Mouse (Mus musculus) neural tube, embryonic 13.5 days (tissue): ENCODE measurements around the gene Gdap2. TPM values are rescaled to one million over a fixed set of nuclear protein-coding genes. Genes with fewer than 3 reads are reported as not detected.
A peak's percentile ranks its signal among the peaks of the same experiment; 100 is the strongest.

Experiments used
- ATAC-seq: fragments of 200-750 bp; cut with Nextera tagmentation; 2 replicates; pipeline ENCODE4 v1.8.0; 2017; ENCODE audit warnings: low read depth, mild to moderate bottlenecking, moderate TSS enrichment, moderate library complexity
- H3K27ac ChIP-seq: fragments of 300-500 bp; sonication (generic); replicated peaks from 2 replicates; pipeline ENCODE4 v1.5.1; 2015; ENCODE audit warnings: moderate library complexity, mild to moderate bottlenecking, inconsistent platforms
- H3K27me3 ChIP-seq: fragments of 300-500 bp; sonication (generic); 2 replicates; pipeline ENCODE4 v1.6.1; 2015; ENCODE audit warnings: mild to moderate bottlenecking, inconsistent platforms
- H3K36me3 ChIP-seq: fragments of 300-500 bp; sonication (generic); 2 replicates; pipeline ENCODE4 v1.6.1; 2015; ENCODE audit warnings: mild to moderate bottlenecking, inconsistent platforms
- H3K4me1 ChIP-seq: fragments of 300-500 bp; sonication (generic); replicated peaks from 2 replicates; pipeline ENCODE4 v1.6.1; 2015; ENCODE audit warnings: inconsistent platforms
- H3K4me2 ChIP-seq: fragments of 300-500 bp; sonication (generic); 2 replicates; pipeline ENCODE4 v1.6.1; 2015; ENCODE audit warnings: inconsistent platforms, mild to moderate bottlenecking, moderate library complexity
- H3K4me3 ChIP-seq: fragments of 300-500 bp; sonication (generic); 2 replicates; pipeline ENCODE4 v1.5.1; 2015; ENCODE audit warnings: mild to moderate bottlenecking, inconsistent platforms
- H3K9ac ChIP-seq: fragments of 300-500 bp; sonication (generic); 2 replicates; pipeline ENCODE4 v1.6.1; 2015; ENCODE audit warnings: moderate library complexity, mild to moderate bottlenecking, inconsistent platforms
- H3K9me3 ChIP-seq: fragments of 300-500 bp; sonication (generic); 2 replicates; pipeline ENCODE4 v1.6.1; 2016; ENCODE audit warnings: inconsistent platforms
- WGBS: fragments of 180-500 bp; shearing (Covaris S2); methylation state at CpG from one replicate; pipeline ENCODE4 v1.1.7; 2015; 5-methylcytosine and 5-hydroxymethylcytosine counted together
- polyA plus RNA-seq: library from polyadenylated mRNA; unstranded; fragments of >200 nt; fragmentation: Nextera tagmentation; extraction: Ambion mirVana; gene quantifications from 2 replicates; pipeline ENCODE4 v1.2.1, GENCODE M21; 2015

The Gdap2 gene
- polyA plus RNA-seq, 1 experiment from 2014 or later: 39.8 TPM

DNA sequence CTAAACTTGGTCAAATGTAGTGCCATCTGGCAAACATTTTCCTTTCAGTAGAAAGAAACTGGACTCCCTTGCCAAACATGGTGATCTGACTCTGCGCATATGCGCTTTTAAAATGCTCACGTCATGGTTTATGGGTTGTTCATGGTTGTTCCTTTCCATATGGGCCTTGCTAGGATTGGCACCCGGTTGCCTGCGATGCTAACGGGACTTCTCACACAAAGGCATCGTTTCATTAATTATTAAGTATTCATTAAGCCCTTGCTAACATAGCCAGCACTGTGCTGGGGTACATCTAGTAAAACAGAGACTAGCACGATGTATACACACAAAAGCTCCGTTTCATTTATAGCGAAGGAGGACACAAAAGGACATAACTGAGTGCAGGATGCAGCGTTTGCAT is 27.7 kb downstream of the Gdap2 start:
- Histone ChIP-seq H3K27ac (peak overlapping the region; percentile 61), H3K4me1 (peaks cover 3% of the 10 kb centered on the region; the same call in 1 of the 2 replicates), H3K27me3 (no peaks in the 10 kb centered on the region), H3K36me3 (peaks cover 61% of the 10 kb centered on the region), H3K9ac (no peak overlapping the region), H3K4me2 (no peak overlapping the region), H3K9me3 (no peaks in the 10 kb centered on the region), H3K4me3 (no peak overlapping the region)
- ATAC-seq: peak; percentile 88
- WGBS: 62% methylated on average over 11 of the region's 11 CpGs

- H3K9ac ChIP-seq: no peak overlapping the region
- 40% methylated on average over 5 of the region's 5 CpGs for WGBS
- peaks cover 56% of the 10 kb centered on the region for H3K36me3 ChIP-seq
- no peak overlapping the region for H3K4me3 ChIP-seq
- ATAC-seq: no peak
- H3K4me2 ChIP-seq: no peak overlapping the region
- H3K27me3 ChIP-seq: no peaks in the 10 kb centered on the region
- H3K9me3 ChIP-seq: no peaks in the 10 kb centered on the region
- H3K4me1 ChIP-seq: peaks cover 3% of the 10 kb centered on the region; the same call in 1 of the 2 replicates
- H3K27ac ChIP-seq: no peak overlapping the region
Measured at GRCm38 (mm10) chr3:100194210-100194609, 32.0 kb downstream of the Gdap2 start.

DNA sequence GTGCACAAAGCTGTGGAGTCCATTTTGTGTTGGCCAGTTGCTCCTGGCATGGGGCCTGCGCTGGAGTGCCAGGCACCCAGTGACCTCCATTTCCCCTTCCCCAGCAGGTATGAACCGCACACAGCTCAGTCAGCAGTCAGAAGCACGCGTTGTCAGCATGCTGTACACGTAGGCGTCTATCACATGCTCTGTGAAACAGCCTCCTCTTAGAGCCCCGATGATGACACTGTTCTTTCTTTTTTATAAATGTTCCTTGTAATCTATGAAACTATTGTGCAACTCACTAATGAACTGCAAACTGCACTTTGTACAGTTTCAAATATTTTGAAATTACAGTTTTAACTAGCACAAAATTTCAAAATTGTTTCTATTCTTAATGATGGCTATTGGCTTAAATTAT is 39.4 kb downstream of the Gdap2 start:
- Histone ChIP-seq H3K27ac (no peak overlapping the region), H3K9me3 (no peaks in the 10 kb centered on the region), H3K4me3 (no peak overlapping the region), H3K4me2 (no peak overlapping the region), H3K36me3 (peaks cover 80% of the 10 kb centered on the region), H3K4me1 (no peaks in the 10 kb centered on the region), H3K9ac (no peak overlapping the region), H3K27me3 (no peaks in the 10 kb centered on the region)
- 96% methylated on average over 7 of the region's 7 CpGs for WGBS
- no peak for ATAC-seq

DNA sequence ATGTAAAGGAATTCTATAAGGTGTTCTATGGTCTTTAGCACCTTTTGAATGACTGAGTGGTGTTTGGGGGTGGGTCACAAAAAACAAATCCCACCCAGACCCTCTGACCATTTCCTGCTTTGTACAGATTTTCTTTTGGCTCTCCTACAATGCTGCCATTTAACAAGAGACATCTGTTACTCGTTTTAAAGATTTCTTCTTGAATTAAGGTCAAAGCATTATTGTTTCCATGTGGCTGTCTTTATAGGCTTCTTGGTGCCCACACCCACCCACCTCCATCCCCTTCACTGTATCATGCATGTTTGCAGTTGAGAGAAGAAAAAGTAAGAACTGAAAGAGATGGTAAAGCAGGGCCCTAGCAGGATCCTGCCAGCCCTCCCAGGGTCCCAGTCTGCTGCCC is 44.8 kb downstream of the Gdap2 start:
- no peaks in the 10 kb centered on the region for H3K4me1 ChIP-seq
- no peak overlapping the region for H3K4me2 ChIP-seq
- ATAC-seq: no peak

DNA sequence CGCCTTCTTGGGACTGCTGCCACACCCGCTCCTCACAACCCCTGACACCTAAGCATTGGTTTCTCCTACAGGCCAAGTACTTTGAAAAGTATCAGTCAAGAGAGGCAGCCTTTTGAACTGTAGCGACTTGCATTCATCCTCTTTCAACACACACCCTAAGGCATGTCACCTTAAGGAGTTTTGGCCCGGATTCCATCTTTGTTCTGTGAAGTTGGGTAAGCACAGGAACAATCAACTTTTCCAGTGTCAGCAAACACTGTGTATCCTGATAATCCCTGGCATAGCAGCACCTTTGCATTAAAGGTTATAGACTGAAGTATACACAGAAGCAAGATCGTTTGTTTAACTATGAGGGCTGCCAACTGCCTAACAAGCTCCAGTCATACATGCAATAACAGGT is 53.3 kb downstream of the Gdap2 start:
- no peaks in the 10 kb centered on the region for H3K36me3 ChIP-seq
- H3K4me3 ChIP-seq: no peak overlapping the region
- H3K4me1 ChIP-seq: no peaks in the 10 kb centered on the region
- no peak overlapping the region for H3K9ac ChIP-seq
- no peak for ATAC-seq
- WGBS: 90% methylated on average over 5 of the region's 5 CpGs
- H3K27me3 ChIP-seq: no peaks in the 10 kb centered on the region
- H3K27ac ChIP-seq: no peak overlapping the region
- H3K4me2 ChIP-seq: no peak overlapping the region
- H3K9me3 ChIP-seq: no peaks in the 10 kb centered on the region

More for the DNA sequence above, 44.8 kb downstream of the Gdap2 start:
- Histone ChIP-seq H3K36me3 (peaks cover 58% of the 10 kb centered on the region), H3K9ac (no peak overlapping the region), H3K27me3 (no peaks in the 10 kb centered on the region), H3K4me3 (no peak overlapping the region), H3K9me3 (no peaks in the 10 kb centered on the region), H3K27ac (no peak overlapping the region)
- WGBS: 63% methylated on average over 1 of the region's 1 CpGs

DNA sequence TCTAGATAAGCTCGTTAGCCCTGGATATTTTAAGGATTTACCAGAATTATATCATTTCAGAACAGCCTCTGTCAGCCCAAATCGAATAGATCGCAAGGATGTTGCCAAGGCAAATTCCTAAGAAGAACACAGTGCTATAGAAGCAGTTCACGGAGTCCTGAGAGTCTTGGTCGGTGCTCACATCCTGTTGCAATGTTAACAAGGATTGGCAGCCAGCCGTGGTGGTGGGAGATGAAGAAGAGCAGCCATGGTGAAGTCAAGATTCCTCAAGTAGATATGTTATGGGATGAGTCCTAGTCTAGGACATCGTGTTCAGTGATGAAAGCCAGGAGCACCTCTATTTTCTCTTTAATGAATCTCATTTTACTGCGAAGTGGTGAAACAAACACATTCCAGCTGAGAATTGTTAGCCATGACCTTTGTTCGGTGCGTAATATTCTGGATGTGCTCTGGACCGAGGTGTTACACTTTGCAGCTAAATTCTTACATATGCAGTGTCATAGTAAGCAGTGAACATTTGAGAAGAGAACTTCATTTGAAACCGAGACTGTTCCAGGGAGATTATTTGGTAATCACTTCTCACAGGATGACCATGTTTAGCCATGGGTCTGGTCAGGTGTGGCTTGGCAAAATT is 63.3 kb downstream of the Gdap2 start:
- Histone ChIP-seq H3K4me2 (no peak overlapping the region), H3K27ac (no peak overlapping the region), H3K9ac (no peak overlapping the region), H3K9me3 (no peaks in the 10 kb centered on the region), H3K4me3 (no peak overlapping the region), H3K27me3 (no peaks in the 10 kb centered on the region), H3K36me3 (no peaks in the 10 kb centered on the region), H3K4me1 (no peaks in the 10 kb centered on the region)
- 88% methylated on average over 12 of the region's 12 CpGs for WGBS
- ATAC-seq: no peak

DNA sequence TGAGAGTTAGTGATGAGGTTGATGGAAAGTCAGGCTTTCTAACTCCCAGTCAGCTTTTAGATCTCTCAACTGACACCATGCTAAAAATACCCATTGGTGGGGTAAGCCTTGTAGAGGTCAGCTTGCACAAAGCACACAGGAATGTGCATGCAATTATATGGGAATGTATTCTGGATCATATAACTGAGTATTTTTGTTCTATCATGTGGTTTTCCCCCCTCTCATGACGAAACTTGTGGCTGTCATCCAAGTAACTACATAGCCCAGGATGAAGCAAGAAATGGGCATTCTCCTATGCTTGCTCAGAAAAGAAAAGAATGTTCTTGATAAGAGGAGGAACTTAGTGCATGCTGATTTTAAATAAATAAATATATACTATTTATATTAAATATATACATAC is 65.3 kb downstream of the Gdap2 start:
- H3K9me3 ChIP-seq: no peaks in the 10 kb centered on the region
- H3K4me3 ChIP-seq: no peak overlapping the region
- H3K9ac ChIP-seq: no peak overlapping the region
- no peaks in the 10 kb centered on the region for H3K27me3 ChIP-seq
- no peak overlapping the region for H3K4me2 ChIP-seq
- no peaks in the 10 kb centered on the region for H3K4me1 ChIP-seq
- WGBS: 70% methylated on average over 1 of the region's 1 CpGs
- ATAC-seq: no peak
- no peaks in the 10 kb centered on the region for H3K36me3 ChIP-seq
- no peak overlapping the region for H3K27ac ChIP-seq

DNA sequence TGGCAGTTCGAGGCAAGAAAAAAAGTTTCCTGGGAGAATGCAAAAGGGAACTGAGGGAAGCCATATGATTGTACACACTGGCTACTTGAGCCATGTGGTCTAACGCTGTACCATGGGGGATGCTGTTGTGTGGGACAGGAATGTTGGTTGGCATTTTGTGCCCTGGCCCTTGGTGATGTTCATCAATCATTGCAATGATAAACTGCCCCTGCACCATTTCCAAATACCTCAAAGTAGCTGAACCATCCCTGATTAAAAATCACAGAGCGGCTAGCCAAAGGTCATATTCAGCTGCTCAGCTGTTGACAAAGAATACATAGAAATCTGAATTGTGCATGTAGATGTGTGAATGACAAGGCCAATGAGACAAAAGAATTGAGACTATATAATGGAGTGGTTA is 66.8 kb downstream of the Gdap2 start:
- Histone ChIP-seq H3K9ac (no peak overlapping the region), H3K4me2 (no peak overlapping the region), H3K27me3 (no peaks in the 10 kb centered on the region), H3K4me1 (no peaks in the 10 kb centered on the region), H3K9me3 (no peaks in the 10 kb centered on the region), H3K27ac (no peak overlapping the region), H3K4me3 (no peak overlapping the region), H3K36me3 (no peaks in the 10 kb centered on the region)
- no peak for ATAC-seq
- WGBS: 81% methylated on average over 3 of the region's 3 CpGs

DNA sequence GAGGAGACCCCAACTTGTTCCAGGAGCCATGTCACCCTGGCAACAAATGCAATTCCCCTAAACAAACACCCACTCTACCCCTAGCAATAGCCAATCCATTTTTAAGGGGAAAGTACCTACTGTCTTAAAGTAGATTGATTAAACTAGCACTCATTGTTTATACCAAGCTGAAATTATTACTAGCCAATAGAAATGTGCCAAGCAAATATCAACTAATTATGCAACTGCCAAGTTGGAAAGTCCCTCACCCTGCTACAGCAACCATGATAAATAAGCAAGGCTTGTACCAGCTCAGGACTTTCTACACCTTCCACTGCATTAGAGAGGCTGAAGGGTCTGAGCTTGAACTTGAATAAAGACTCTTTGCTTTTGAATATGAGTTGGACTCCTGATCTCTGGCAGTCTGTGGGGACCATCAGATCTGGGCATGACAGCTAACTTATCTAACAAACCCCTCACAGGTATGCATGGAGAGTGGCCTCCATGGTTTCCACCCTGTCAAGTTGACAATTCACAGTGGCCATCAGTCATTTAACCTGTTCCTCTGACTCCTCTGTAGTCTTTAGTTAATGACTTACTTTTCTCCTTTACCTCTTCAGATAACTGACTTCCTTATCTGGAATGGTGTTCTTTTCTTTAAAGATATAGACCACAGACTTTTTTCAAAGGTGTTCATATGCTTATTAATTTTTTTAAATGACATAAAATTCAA is 74.7 kb downstream of the Gdap2 start:
- Histone ChIP-seq H3K4me2 (no peak overlapping the region), H3K27me3 (no peaks in the 10 kb centered on the region), H3K9ac (no peak overlapping the region), H3K4me1 (no peaks in the 10 kb centered on the region), H3K36me3 (no peaks in the 10 kb centered on the region), H3K4me3 (no peak overlapping the region), H3K9me3 (no peaks in the 10 kb centered on the region), H3K27ac (no peak overlapping the region)
- no peak for ATAC-seq

- no peak overlapping the region for H3K27ac ChIP-seq
- H3K4me1 ChIP-seq: no peaks in the 10 kb centered on the region
- H3K9ac ChIP-seq: no peak overlapping the region
- H3K4me3 ChIP-seq: no peak overlapping the region
- H3K36me3 ChIP-seq: no peaks in the 10 kb centered on the region
- H3K27me3 ChIP-seq: no peaks in the 10 kb centered on the region
- 88% methylated on average over 4 of the region's 4 CpGs for WGBS
- H3K4me2 ChIP-seq: no peak overlapping the region
- H3K9me3 ChIP-seq: no peaks in the 10 kb centered on the region
- ATAC-seq: no peak
Measured at GRCm38 (mm10) chr3:100242230-100242629, 80.0 kb downstream of the Gdap2 start.

GRCm38 (mm10) chr3:100246286-100246825 is 84.2 kb downstream of the Gdap2 start:
- no peaks in the 10 kb centered on the region for H3K36me3 ChIP-seq
- H3K9ac ChIP-seq: no peak overlapping the region
- no peak overlapping the region for H3K27ac ChIP-seq
- H3K4me2 ChIP-seq: no peak overlapping the region
- no peaks in the 10 kb centered on the region for H3K27me3 ChIP-seq
- 45% methylated on average over 4 of the region's 4 CpGs for WGBS
- ATAC-seq: no peak
- H3K4me1 ChIP-seq: no peaks in the 10 kb centered on the region
- H3K9me3 ChIP-seq: no peaks in the 10 kb centered on the region
- no peak overlapping the region for H3K4me3 ChIP-seq
